Mouse (Mus musculus): ENCODE data around the gene Pisd. TPM values are rescaled to one million over a fixed set of nuclear protein-coding genes. Genes with fewer than 3 reads are reported as not detected.
A peak's percentile ranks its signal among the peaks of the same experiment; 100 is the strongest.
"Not testable (repeated sequence)": the region's sequence is repeated elsewhere in the genome, so short reads cannot be mapped to it uniquely, and the experiment has no call there.

The Pisd gene
- polyA plus RNA-seq, 1 experiment from 2014 or later, result 95.9 TPM

- no peak overlapping the region for H3K9ac ChIP-seq (replicated peaks; ENCODE audit: low read length)
- H3K9me3 ChIP-seq (ENCODE audit: low read length), result no peaks in the 10 kb centered on the region
- H3K4me2 ChIP-seq (replicated peaks; ENCODE audit: low read depth, low read length), result no peak overlapping the region
- 84% methylated on average over 6 of the region's 6 CpGs for WGBS
- peaks cover 17% of the 10 kb centered on the region for H3K4me1 ChIP-seq (ENCODE audit: insufficient read depth, low read length)
- H3K27me3 ChIP-seq (ENCODE audit: insufficient read depth, low read length), result no peaks in the 10 kb centered on the region
- no peak for ATAC-seq (ENCODE audit: low FRiP score, low TSS enrichment)
- no peak overlapping the region for H3K4me3 ChIP-seq (ENCODE audit: low read length)
- no peaks in the 10 kb centered on the region for H3K36me3 ChIP-seq (ENCODE audit: insufficient read depth, low read length)
- H3K27ac ChIP-seq (ENCODE audit: low read length), result no peak overlapping the region
Observed at GRCm38 (mm10) chr5:32748936-32749335, 36.5 kb downstream of the Pisd start.

DNA sequence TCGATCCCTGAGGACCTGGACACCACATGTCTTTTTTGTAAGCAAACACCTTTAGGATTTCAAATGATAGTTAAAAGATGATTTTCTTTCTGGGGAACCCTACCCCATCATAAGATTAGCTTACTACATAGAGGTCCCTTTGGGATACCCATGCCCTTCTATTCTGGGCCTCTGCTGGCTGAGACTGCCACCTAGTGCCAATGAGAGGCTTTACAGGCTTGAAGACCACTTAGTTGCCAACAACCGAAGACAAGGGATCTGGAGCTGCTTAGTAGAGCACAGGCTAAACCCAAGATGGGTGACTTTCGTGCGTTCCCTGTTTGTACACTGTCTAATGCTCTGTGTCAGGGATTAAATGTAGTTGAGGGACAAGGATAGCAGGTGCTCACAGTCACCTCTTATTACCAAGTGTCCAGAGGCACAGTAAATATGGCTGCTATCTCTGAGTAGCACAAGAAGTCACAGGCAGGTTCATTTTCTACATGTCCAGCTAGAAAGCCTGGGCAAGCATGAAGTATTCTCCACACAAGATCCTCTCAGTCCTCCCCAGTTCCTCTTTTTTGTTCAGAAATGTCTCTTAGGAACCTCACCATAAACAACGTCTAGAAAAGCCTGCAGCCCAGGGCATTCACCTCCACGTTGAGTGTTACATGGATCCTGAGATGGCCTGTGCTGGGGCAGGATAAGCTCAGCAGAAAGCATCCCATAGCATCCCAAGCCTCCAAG, 37.6 kb downstream of the Pisd start:
- no peaks in the 10 kb centered on the region for H3K27me3 ChIP-seq (ENCODE audit: insufficient read depth, low read length)

GRCm38 (mm10) chr5:32745705-32746655, 39.5 kb downstream of the Pisd start:
- no peaks in the 10 kb centered on the region for H3K36me3 ChIP-seq (ENCODE audit: insufficient read depth, low read length)
- H3K4me3 ChIP-seq (ENCODE audit: low read length), result peak overlapping the region; percentile 57
- under 1% methylated on average over 6 of the region's 10 CpGs for WGBS
- peak overlapping the region; percentile 57 for H3K4me2 ChIP-seq (replicated peaks; ENCODE audit: low read depth, low read length)
- no peaks in the 10 kb centered on the region for H3K9me3 ChIP-seq (ENCODE audit: low read length)
- H3K4me1 ChIP-seq (ENCODE audit: insufficient read depth, low read length), result peaks cover 17% of the 10 kb centered on the region
- H3K9ac ChIP-seq (replicated peaks; ENCODE audit: low read length), result peak overlapping the region; percentile 68
- H3K27ac ChIP-seq (ENCODE audit: low read length), result peak overlapping the region; percentile 95
- peak; percentile 94 for ATAC-seq (ENCODE audit: low FRiP score, low TSS enrichment)
- no peaks in the 10 kb centered on the region for H3K27me3 ChIP-seq (ENCODE audit: insufficient read depth, low read length)

More for the DNA sequence above, 37.6 kb downstream of the Pisd start:
- no peaks in the 10 kb centered on the region for H3K9me3 ChIP-seq (ENCODE audit: low read length)
- no peak overlapping the region for H3K9ac ChIP-seq (replicated peaks; ENCODE audit: low read length)
- H3K36me3 ChIP-seq (ENCODE audit: insufficient read depth, low read length), result no peaks in the 10 kb centered on the region
- H3K4me2 ChIP-seq (replicated peaks; ENCODE audit: low read depth, low read length), result no peak overlapping the region
- 62% methylated on average over 6 of the region's 6 CpGs for WGBS
- no peak overlapping the region for H3K4me3 ChIP-seq (ENCODE audit: low read length)
- H3K27ac ChIP-seq (ENCODE audit: low read length), result no peak overlapping the region
- H3K4me1 ChIP-seq (ENCODE audit: insufficient read depth, low read length), result peaks cover 17% of the 10 kb centered on the region
- 0 out of 2 replicates have a peak, but pooled peaks have one; percentile 36 for ATAC-seq (ENCODE audit: low FRiP score, low TSS enrichment)

GRCm38 (mm10) chr5:32742149-32742548, 43.3 kb downstream of the Pisd start:
- no peak for ATAC-seq (ENCODE audit: low FRiP score, low TSS enrichment)
- no peak overlapping the region for H3K4me3 ChIP-seq (ENCODE audit: low read length)

DNA sequence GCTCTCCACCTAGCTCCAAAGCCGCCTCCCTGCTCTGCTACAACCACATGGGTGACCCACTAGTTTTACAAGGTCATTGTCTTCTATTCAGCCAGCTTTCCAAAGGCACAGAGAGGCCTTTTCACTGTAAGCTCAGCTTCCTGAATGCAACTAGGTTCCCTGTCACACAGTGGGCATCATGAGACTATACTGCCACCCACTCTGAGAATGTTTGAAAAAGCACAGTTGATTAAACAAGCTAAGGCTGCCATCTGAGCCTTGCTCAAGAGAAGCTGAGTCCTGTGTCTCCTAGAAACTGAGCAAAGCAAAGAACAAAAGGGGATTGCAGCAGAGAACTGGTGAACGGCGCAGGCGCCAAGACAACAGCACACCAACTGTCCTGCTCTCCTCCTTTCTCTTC, 44.1 kb downstream of the Pisd start:
- ATAC-seq (ENCODE audit: low FRiP score, low TSS enrichment); H3K9ac ChIP-seq (replicated peaks; ENCODE audit: low read length); H3K9me3 ChIP-seq (ENCODE audit: low read length); H3K27ac ChIP-seq (ENCODE audit: low read length); H3K4me2 ChIP-seq (replicated peaks; ENCODE audit: low read depth, low read length); H3K4me3 ChIP-seq (ENCODE audit: low read length); H3K36me3 ChIP-seq (ENCODE audit: insufficient read depth, low read length); H3K27me3 ChIP-seq (ENCODE audit: insufficient read depth, low read length): not testable (repeated sequence)
- H3K4me1 ChIP-seq (ENCODE audit: insufficient read depth, low read length), result peaks cover 12% of the 10 kb centered on the region
- 91% methylated on average over 4 of the region's 4 CpGs for WGBS

More at GRCm38 (mm10) chr5:32742149-32742548, 43.3 kb downstream of the Pisd start:
- H3K4me1 ChIP-seq (ENCODE audit: insufficient read depth, low read length), result peaks cover 17% of the 10 kb centered on the region
- H3K9me3 ChIP-seq (ENCODE audit: low read length), result no peaks in the 10 kb centered on the region
- peaks cover 5% of the 10 kb centered on the region; the same call in 1 of the 2 replicates for H3K36me3 ChIP-seq (ENCODE audit: insufficient read depth, low read length)
- no peak overlapping the region for H3K27ac ChIP-seq (ENCODE audit: low read length)
- H3K9ac ChIP-seq (replicated peaks; ENCODE audit: low read length), result no peak overlapping the region
- no peak overlapping the region for H3K4me2 ChIP-seq (replicated peaks; ENCODE audit: low read depth, low read length)
- 68% methylated on average over 9 of the region's 9 CpGs for WGBS
- no peaks in the 10 kb centered on the region for H3K27me3 ChIP-seq (ENCODE audit: insufficient read depth, low read length)

DNA sequence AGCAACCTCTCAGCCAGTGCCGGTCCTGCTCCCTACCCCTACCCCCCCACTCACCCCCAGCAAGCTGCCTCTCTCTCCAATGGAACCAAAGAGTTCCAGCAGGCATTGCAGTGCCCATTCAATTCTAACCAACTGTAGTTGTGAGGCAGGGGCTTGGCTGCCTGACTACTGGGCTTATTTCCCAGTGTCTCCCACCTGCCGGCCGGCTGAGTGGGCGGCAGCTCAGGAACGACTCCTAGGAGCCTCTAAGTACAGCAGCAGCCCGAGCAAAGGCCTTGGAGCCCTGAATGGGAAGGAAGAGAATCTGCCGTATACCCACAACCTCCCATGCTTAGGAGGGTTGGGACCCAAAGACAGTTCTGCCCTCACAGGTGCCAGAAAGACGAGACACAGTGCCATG, 44.6 kb downstream of the Pisd start:
- H3K27me3 ChIP-seq (ENCODE audit: insufficient read depth, low read length); H3K9ac ChIP-seq (replicated peaks; ENCODE audit: low read length); H3K36me3 ChIP-seq (ENCODE audit: insufficient read depth, low read length); ATAC-seq (ENCODE audit: low FRiP score, low TSS enrichment); H3K4me2 ChIP-seq (replicated peaks; ENCODE audit: low read depth, low read length); H3K9me3 ChIP-seq (ENCODE audit: low read length); H3K27ac ChIP-seq (ENCODE audit: low read length); H3K4me3 ChIP-seq (ENCODE audit: low read length); H3K4me1 ChIP-seq (ENCODE audit: insufficient read depth, low read length): not testable (repeated sequence)
- WGBS, result 80% methylated on average over 8 of the region's 8 CpGs

DNA sequence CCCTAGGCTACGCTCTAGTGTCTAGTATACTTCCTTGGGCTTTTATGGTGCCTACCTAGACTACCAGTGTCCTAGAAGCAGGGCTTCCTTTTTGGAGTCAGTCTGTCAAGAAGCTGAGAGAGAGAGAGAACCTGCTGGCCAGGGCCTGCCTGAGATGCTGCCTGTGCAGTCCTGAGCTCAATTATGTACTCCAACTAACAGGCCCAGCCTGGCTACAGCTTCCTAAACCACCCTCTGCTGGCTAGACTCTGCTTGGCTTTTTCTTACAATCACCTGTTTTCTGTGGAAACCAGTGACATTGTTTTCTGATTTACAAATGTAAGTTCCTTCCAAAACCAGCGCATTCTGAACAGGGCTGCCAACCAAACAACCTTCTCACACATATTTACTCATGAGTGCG, 45.3 kb downstream of the Pisd start:
- peaks cover 15% of the 10 kb centered on the region; the same call in 1 of the 2 replicates for H3K36me3 ChIP-seq (ENCODE audit: insufficient read depth, low read length)

DNA sequence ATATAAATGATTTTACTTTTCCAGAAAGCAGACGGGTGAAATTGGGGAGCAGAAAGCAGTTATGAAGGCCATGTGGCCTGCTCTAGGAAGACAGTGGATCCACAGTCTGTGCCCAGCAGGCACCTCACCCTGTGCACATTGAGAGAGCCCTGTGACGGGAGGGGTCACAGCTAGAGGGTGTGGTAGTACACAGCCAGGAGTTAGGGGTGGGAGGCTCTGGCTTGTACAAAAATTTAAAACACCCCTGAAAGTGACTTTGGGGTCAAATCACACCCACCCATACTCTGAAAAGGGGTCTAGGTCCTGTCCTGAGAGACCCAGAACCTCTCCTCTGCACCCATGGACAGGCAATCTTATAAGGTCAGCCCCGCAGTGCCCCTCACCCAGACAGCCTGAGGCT, 48.7 kb downstream of the Pisd start:
- H3K9me3 ChIP-seq (ENCODE audit: low read length); H3K27ac ChIP-seq (ENCODE audit: low read length); H3K9ac ChIP-seq (replicated peaks; ENCODE audit: low read length); H3K4me2 ChIP-seq (replicated peaks; ENCODE audit: low read depth, low read length); H3K27me3 ChIP-seq (ENCODE audit: insufficient read depth, low read length); H3K4me1 ChIP-seq (ENCODE audit: insufficient read depth, low read length); ATAC-seq (ENCODE audit: low FRiP score, low TSS enrichment); H3K4me3 ChIP-seq (ENCODE audit: low read length): not testable (repeated sequence)
- 95% methylated on average over 3 of the region's 3 CpGs for WGBS
- H3K36me3 ChIP-seq (ENCODE audit: insufficient read depth, low read length), result peaks cover 25% of the 10 kb centered on the region; the same call in 1 of the 2 replicates

More for the DNA sequence above, 45.3 kb downstream of the Pisd start:
- H3K27ac ChIP-seq (ENCODE audit: low read length), result no peak overlapping the region
- WGBS, result 94% methylated on average over 3 of the region's 3 CpGs
- no peak overlapping the region for H3K9ac ChIP-seq (replicated peaks; ENCODE audit: low read length)
- peaks cover 3% of the 10 kb centered on the region for H3K4me1 ChIP-seq (ENCODE audit: insufficient read depth, low read length)
- H3K4me3 ChIP-seq (ENCODE audit: low read length), result no peak overlapping the region
- ATAC-seq (ENCODE audit: low FRiP score, low TSS enrichment), result no peak
- H3K4me2 ChIP-seq (replicated peaks; ENCODE audit: low read depth, low read length), result no peak overlapping the region
- no peaks in the 10 kb centered on the region for H3K9me3 ChIP-seq (ENCODE audit: low read length)
- no peaks in the 10 kb centered on the region for H3K27me3 ChIP-seq (ENCODE audit: insufficient read depth, low read length)

GRCm38 (mm10) chr5:32735779-32736178, 49.7 kb downstream of the Pisd start:
- Histone ChIP-seq H3K4me1 (ENCODE audit: insufficient read depth, low read length) (no peaks in the 10 kb centered on the region), H3K4me3 (ENCODE audit: low read length) (no peak overlapping the region), H3K9me3 (ENCODE audit: low read length) (peaks cover 3% of the 10 kb centered on the region; the same call in 1 of the 2 replicates), H3K4me2 (replicated peaks; ENCODE audit: low read depth, low read length) (no peak overlapping the region), H3K36me3 (ENCODE audit: insufficient read depth, low read length) (peaks cover 25% of the 10 kb centered on the region; the same call in 1 of the 2 replicates), H3K9ac (replicated peaks; ENCODE audit: low read length) (no peak overlapping the region), H3K27ac (ENCODE audit: low read length) (no peak overlapping the region), H3K27me3 (ENCODE audit: insufficient read depth, low read length) (no peaks in the 10 kb centered on the region)
- ATAC-seq (ENCODE audit: low FRiP score, low TSS enrichment), result no peak
- WGBS, result 82% methylated on average over 6 of the region's 6 CpGs
